Mouse (Mus musculus): ENCODE measurements around the gene Kif3c. TPM values are rescaled to one million over a fixed set of nuclear protein-coding genes. Genes with fewer than 3 reads are reported as not detected.

Gene Kif3c
- polyA plus RNA-seq, 1 experiment from 2014 or later, result 14.1 TPM

DNA sequence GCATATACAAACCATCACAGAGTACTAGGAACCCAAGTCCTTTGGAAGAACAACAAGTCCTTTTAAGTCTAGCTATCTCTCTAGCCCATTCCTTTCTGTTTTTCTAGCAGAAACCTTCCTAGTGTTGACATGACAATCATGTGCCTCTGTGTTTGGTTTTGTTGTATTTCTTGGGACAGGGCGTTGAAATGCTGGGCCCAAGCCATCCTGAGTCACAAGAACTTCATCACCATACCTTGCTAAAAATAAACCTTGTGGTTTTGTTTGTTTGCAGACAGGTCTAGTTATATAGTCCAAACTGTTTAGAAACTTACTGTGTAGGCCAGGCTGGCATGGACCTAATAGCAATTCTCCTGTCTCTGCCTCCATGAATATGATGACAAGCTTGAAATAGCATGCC, 57.9 kb downstream of the Kif3c start:
- Histone ChIP-seq H3K9me3 (ENCODE audit: low read depth, low read length) (no peaks in the 10 kb centered on the region), H3K4me2 (no peak overlapping the region), H3K27me3 (ENCODE audit: insufficient read depth, low read length) (no peaks in the 10 kb centered on the region), H3K36me3 (ENCODE audit: insufficient read depth) (peaks cover 3% of the 10 kb centered on the region; the same call in 1 of the 2 replicates), H3K27ac (ENCODE audit: low read depth) (no peak overlapping the region), H3K4me3 (ENCODE audit: low read depth, low read length) (no peak overlapping the region), H3K9ac (no peak overlapping the region), H3K4me1 (ENCODE audit: insufficient read depth) (peaks cover 7% of the 10 kb centered on the region)
- no peak for TF ChIP-seq CTCF (IDR thresholded peaks at IDR 0.05; ENCODE audit: low read depth)
- DNase-seq (no peak), ATAC-seq (ENCODE audit: insufficient read depth) (no peak)
- 88% methylated on average over 1 of the region's 1 CpGs for WGBS

DNA sequence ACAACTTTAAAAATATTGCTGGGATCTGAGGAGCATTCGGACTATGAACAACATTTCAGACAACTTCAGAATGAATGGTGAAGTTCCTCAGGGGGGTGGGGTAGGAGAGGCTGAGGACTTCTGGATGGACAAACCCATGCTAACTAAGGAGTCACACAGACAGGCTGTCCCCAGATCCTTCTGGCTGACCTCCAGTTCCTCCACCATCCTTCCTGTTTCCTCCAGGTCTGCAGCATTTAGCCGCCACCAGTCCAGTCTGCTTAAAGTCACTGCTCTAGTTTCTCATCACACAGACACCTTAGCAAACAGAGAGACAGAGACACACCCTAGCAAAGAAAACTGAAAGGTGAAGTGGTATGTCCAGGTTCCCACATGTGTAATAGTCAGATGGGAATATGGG, 59.2 kb downstream of the Kif3c start:
- peaks cover 7% of the 10 kb centered on the region for H3K4me1 ChIP-seq (ENCODE audit: insufficient read depth)
- H3K4me2 ChIP-seq, result no peak overlapping the region
- TF ChIP-seq CTCF (IDR thresholded peaks at IDR 0.05; ENCODE audit: low read depth), result no peak
- no peaks in the 10 kb centered on the region for H3K9me3 ChIP-seq (ENCODE audit: low read depth, low read length)
- H3K4me3 ChIP-seq (ENCODE audit: low read depth, low read length), result no peak overlapping the region
- peaks cover 3% of the 10 kb centered on the region; the same call in 1 of the 2 replicates for H3K36me3 ChIP-seq (ENCODE audit: insufficient read depth)
- H3K27me3 ChIP-seq (ENCODE audit: insufficient read depth, low read length), result no peaks in the 10 kb centered on the region
- ATAC-seq (ENCODE audit: insufficient read depth), result no peak
- 79% methylated on average over 2 of the region's 2 CpGs for WGBS
- H3K27ac ChIP-seq (ENCODE audit: low read depth), result no peak overlapping the region
- no peak for DNase-seq
- H3K9ac ChIP-seq, result no peak overlapping the region

DNA sequence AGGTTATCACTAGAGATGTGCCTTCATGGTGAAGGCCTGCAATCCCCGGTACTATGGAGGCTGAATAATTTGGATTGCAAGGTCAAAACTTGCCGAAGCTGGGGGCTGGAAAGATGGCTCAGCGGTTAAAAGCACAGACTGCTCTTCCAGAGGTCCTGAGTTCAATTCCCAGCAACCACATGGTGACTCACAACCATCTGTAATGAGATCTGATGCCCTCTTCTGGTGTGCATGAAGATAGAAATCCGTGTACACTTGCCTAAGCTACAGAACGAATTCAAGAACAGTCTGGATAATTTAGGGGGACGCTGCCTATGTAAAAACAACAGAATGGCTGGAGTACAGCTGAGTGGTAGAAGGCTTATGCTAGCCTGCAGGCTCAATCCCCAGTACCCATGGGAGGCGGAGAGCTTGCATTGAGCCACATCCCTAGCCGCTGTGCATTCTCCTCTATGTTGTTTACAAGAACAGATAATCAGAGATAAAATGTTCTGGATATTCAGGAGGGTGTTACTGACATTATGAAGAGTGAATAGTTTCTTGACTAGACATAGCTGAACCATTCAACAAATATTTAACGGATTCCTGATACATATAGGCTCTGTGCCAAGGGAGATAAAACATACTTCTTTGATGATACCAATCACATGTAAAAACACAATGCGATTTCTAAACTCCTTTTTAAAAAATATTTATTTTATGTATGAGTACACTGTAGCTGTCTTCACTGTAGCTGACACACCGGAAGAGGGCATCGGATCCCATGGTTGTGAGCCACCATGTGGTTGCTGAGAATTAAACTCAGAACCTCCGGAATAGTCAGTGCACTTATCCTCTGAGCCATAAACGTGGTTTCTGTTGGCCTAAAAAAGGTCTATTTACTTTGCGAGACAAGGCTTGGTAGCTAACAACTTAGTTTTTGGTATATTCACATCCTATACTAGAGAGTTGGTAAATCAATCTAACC, 60.7 kb downstream of the Kif3c start:
- Histone ChIP-seq H3K27ac (ENCODE audit: low read depth) (peak overlapping the region; percentile 99), H3K4me2 (peak overlapping the region; percentile 58), H3K9ac (peak overlapping the region; percentile 46), H3K9me3 (ENCODE audit: low read depth, low read length) (no peaks in the 10 kb centered on the region), H3K36me3 (ENCODE audit: insufficient read depth) (peaks cover 3% of the 10 kb centered on the region; the same call in 1 of the 2 replicates), H3K4me1 (ENCODE audit: insufficient read depth) (peaks cover 7% of the 10 kb centered on the region), H3K27me3 (ENCODE audit: insufficient read depth, low read length) (no peaks in the 10 kb centered on the region), H3K4me3 (ENCODE audit: low read depth, low read length) (peak overlapping the region; percentile 96)
- TF ChIP-seq CTCF (IDR thresholded peaks at IDR 0.05; ENCODE audit: low read depth), result peak; percentile 52
- peak; percentile 73 for DNase-seq
- WGBS, result 37% methylated on average over 15 of the region's 15 CpGs
- peak; percentile 57 for ATAC-seq (ENCODE audit: insufficient read depth)

DNA sequence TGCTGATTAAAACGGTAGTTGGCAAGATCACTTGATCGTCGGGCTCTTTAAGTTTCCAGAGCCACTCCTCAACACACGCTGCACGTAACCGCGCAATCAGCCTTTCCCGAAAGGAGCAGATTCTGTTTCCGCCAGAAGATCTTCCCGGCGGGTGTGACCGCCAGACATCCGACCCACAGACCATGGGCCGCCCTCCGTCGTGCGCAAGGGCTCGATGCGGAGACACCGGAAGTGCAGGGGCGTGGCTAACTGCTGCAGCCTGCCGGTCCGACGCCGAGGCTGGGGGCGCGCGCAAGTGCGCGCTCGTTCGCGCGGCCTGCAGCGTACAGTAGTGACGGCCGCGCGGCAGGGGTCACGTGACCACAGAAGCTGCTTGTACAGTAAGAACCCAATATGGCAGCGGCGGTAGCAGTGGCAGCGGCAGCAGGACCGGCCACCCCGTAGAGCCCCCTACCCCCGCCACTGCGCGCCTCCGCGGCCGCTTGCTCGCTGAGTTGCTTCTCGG, 61.6 kb downstream of the Kif3c start, which contains the start of gene Asxl2:
Gene Asxl2, plus strand, starts transcription at position 328 of the 505 bp plus-strand sequence.
- Histone ChIP-seq H3K4me3 (ENCODE audit: low read depth, low read length) (peak within 1 kb of the TSS; percentile 96), H3K36me3 (ENCODE audit: insufficient read depth) (peaks cover 3% of the 10 kb centered on the region; the same call in 1 of the 2 replicates), H3K4me2 (peak within 1 kb of the TSS; percentile 58), H3K9me3 (ENCODE audit: low read depth, low read length) (no peaks in the 10 kb centered on the region), H3K27ac (ENCODE audit: low read depth) (peak within 1 kb of the TSS; percentile 99), H3K27me3 (ENCODE audit: insufficient read depth, low read length) (no peaks in the 10 kb centered on the region), H3K4me1 (ENCODE audit: insufficient read depth) (peaks cover 7% of the 10 kb centered on the region), H3K9ac (peak within 1 kb of the TSS; percentile 94)
- peak; percentile 100 for DNase-seq
- WGBS, result under 1% methylated on average over 53 of the region's 53 CpGs
- TF ChIP-seq CTCF (IDR thresholded peaks at IDR 0.05; ENCODE audit: low read depth), result no peak
- peak; percentile 96 for ATAC-seq (ENCODE audit: insufficient read depth)

DNA sequence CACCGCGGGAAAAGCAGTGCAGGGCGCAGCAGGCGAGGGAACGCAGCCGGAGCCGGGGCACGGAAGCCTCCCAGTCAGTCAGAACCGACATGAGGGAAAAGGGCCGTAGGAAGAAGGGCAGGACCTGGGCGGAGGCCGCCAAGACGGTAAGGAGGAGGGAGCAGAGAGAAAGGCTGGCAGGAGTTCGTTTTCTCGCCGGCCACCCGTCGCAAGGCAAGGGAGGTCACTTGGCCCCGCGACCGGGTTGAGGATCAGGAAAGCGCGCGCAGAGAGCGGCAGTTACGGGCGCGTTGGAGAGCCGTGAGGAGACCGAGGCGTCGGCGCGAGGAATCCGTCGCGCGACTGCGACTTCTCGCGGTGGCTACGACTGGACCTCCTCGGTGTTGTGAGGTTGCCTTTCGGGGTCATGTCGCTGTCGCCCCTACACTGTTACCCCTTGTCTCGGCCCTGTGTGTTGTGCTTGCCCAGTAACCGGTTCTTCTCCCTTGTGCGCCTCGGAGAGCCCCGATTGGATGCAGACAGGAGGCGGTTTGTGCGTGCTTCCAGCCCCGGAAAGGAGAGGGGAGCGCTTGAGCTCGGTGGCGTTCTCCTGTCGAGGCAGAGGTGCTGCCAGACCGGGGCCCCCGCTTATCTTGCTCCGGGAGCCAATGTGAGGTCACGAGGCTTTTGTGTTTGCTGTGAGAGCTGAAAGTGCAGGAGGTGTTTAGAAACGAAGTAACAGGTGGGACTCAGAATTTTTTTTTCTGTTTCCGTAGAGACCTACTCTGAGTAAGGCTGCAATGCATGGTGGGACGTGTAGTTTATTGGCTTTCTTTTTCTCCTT, 62.3 kb downstream of the Kif3c start:
- Histone ChIP-seq H3K36me3 (ENCODE audit: insufficient read depth) (peaks cover 3% of the 10 kb centered on the region; the same call in 1 of the 2 replicates), H3K4me3 (ENCODE audit: low read depth, low read length) (peak overlapping the region; percentile 96), H3K9ac (peak overlapping the region; percentile 94), H3K27ac (ENCODE audit: low read depth) (peak overlapping the region; percentile 99), H3K4me1 (ENCODE audit: insufficient read depth) (peaks cover 7% of the 10 kb centered on the region), H3K27me3 (ENCODE audit: insufficient read depth, low read length) (no peaks in the 10 kb centered on the region), H3K9me3 (ENCODE audit: low read depth, low read length) (no peaks in the 10 kb centered on the region), H3K4me2 (peak overlapping the region; percentile 58)
- DNase-seq (peak; percentile 76), ATAC-seq (ENCODE audit: insufficient read depth) (peak; percentile 59)
- TF ChIP-seq CTCF (IDR thresholded peaks at IDR 0.05; ENCODE audit: low read depth), result no peak
- under 1% methylated on average over 65 of the region's 65 CpGs for WGBS

DNA sequence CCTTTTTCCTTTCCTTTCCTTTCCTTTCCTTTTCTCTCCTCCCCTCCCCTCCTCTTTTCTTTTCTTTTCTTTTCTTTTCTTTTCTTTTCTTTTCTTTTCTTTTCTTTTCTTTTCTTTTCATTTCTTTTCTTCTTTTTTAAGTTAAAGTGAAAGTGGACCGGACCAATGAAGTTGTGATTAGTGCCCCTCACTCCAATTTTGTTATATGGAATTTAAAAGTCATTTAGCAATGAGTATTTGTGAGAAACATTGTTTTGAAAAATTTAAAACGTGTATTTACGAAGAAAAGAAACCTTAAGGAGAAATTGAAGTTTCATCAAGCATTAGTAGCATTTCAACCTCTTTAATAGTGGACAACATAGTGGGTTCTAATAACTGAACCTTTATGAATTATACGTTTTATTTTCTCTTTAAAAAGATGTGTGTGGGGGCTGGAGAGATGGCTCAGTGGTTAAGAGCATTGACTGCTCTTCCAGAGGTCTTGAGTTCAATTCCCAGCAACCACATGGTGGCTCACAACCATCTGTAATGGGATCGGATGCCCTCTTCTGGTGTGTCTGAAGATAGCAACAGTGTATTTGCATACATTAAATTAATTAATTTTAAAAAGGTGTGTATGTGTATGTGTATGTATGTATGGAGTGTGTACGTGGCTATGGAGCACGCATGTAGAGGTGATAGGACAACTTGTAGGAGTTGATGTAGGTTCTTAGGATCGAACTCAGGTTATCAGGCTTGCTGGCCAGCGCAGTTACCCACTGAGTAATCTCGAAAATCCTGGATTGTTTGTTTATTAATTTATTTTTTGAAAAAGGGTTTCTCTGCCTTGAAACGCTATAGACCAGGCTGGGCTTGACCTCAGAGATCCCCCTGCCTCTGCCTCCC, 63.2 kb downstream of the Kif3c start:
- H3K9ac ChIP-seq, result no peak overlapping the region; the same call in 1 of the 2 replicates

More for the DNA sequence above, 63.2 kb downstream of the Kif3c start:
- Histone ChIP-seq H3K4me2 (peak overlapping the region; percentile 58), H3K36me3 (ENCODE audit: insufficient read depth) (0 out of 2 replicates have a peak, but pooled peaks cover under 1% of the 10 kb centered on the region), H3K4me3 (ENCODE audit: low read depth, low read length) (peak overlapping the region; percentile 96), H3K9me3 (ENCODE audit: low read depth, low read length) (no peaks in the 10 kb centered on the region), H3K4me1 (ENCODE audit: insufficient read depth) (peaks cover 7% of the 10 kb centered on the region), H3K27me3 (ENCODE audit: insufficient read depth, low read length) (no peaks in the 10 kb centered on the region), H3K27ac (ENCODE audit: low read depth) (peak overlapping the region; percentile 99; the same call in 1 of the 2 replicates)
- DNase-seq (no peak), ATAC-seq (ENCODE audit: insufficient read depth) (no peak)
- 0 out of 2 replicates have a peak, but pooled peaks have one; percentile 6 for TF ChIP-seq CTCF (IDR thresholded peaks at IDR 0.05; ENCODE audit: low read depth)
- 62% methylated on average over 11 of the region's 11 CpGs for WGBS
